Mouse (Mus musculus): ENCODE results near the gene Nat8f6.

GRCm38 (mm10) chr6:85822286-85822685, 1.5 kb upstream of the Nat8f6 start:
- TF ChIP-seq POLR2A (IDR thresholded peaks at IDR 0.05; ENCODE audit: control insufficient read depth, low read depth, low read length), result no peak
- TF ChIP-seq CTCF (IDR thresholded peaks at IDR 0.05; ENCODE audit: control insufficient read depth, insufficient read depth, insufficient replicate concordance, low read depth, low read length), result no peak

Measured in testis, adult 2 months (tissue).